Mouse (Mus musculus) forebrain, embryonic 14.5 days (tissue): ENCODE measurements at regions not wholly inside any gene's neighbourhood (a gene's known extent, or its start where the extent isn't known, plus 50 kb on each side); places are given as distances from the start of the nearest gene placed in this dataset.
A peak's percentile ranks its signal among the peaks of the same experiment; 100 is the strongest.

Experiments
- ATAC-seq: fragments of 200-750 bp; cut with Nextera tagmentation; 2 replicates; pipeline ENCODE4 v1.8.0; 2017; ENCODE audit warnings: mild to moderate bottlenecking, moderate library complexity
- DNase-seq: peaks from one replicate; pipeline ENCODE4 v3.0.0-alpha.2; 2015; ENCODE audit warnings: low spot score
- H3K27ac ChIP-seq: fragments of 300-500 bp; sonication (generic); 2 replicates; pipeline ENCODE4 v1.5.1; 2014; ENCODE audit warnings: low read depth, mild to moderate bottlenecking, control low read depth, low read length, moderate library complexity
- H3K27me3 ChIP-seq: fragments of 300-500 bp; sonication (generic); replicated peaks from 2 replicates; pipeline ENCODE4 v1.6.1; 2014; ENCODE audit warnings: low read length, control low read depth, mixed read lengths; ENCODE audit not compliant: control insufficient read depth, insufficient read depth
- H3K36me3 ChIP-seq: fragments of 300-500 bp; sonication (generic); 2 replicates; pipeline ENCODE4 v1.6.1; 2014; ENCODE audit warnings: low read length, control low read depth; ENCODE audit not compliant: control insufficient read depth, insufficient read depth
- H3K4me1 ChIP-seq: fragments of 300-500 bp; sonication (generic); 2 replicates; pipeline ENCODE4 v1.6.1; 2014; ENCODE audit warnings: antibody characterized with exemption, low read length, control low read depth; ENCODE audit not compliant: control insufficient read depth, insufficient read depth
- H3K4me2 ChIP-seq: fragments of 300-500 bp; sonication (generic); 2 replicates; pipeline ENCODE4 v1.6.1; 2014; ENCODE audit warnings: mild to moderate bottlenecking, control low read depth, low read length
- H3K4me3 ChIP-seq: fragments of 300-500 bp; sonication (generic); 2 replicates; pipeline ENCODE4 v1.5.1; 2014; ENCODE audit warnings: low read depth, low read length, control low read depth
- H3K9ac ChIP-seq: fragments of 300-500 bp; sonication (generic); 2 replicates; pipeline ENCODE4 v1.6.1; 2014; ENCODE audit warnings: mild to moderate bottlenecking, low read length, control low read depth, moderate library complexity
- H3K9me3 ChIP-seq: fragments of 300-500 bp; sonication (generic); replicated peaks from 2 replicates; pipeline ENCODE4 v1.6.1; 2016; ENCODE audit warnings: low read length, control low read depth, mixed read lengths; ENCODE audit not compliant: control insufficient read depth
- WGBS: fragments of 180-500 bp; shearing (Covaris S2); extraction: QIAGEN DNeasy Blood & Tissue Kit; methylation state at CpG from one replicate; pipeline ENCODE4 v1.1.7; 2014; 5-methylcytosine and 5-hydroxymethylcytosine counted together

DNA sequence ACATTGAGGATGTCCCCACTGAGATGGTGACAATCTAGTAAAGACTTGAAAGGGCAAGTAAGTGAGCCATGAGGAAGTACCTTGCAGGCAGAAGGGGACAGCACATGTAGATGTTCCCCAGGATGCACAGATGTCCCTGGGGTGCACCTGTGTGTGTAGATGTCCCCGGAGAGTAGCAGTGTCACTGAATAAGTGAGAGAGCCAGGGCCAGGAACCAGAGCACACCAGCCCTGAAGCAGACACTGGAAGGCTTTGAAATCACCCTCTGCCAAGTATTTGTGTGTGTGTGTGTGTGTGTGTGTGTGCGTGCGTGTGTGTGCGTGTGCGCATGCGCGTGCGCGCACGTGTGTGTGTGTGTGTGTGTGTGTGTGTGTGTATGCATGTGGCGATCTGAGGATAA lies 132.1 kb upstream of the Auts2 start:
- DNase-seq = no peak
- no peaks in the 10 kb centered on the region for H3K27me3 ChIP-seq
- no peak for ATAC-seq
- H3K4me1 ChIP-seq = no peaks in the 10 kb centered on the region
- WGBS = 99% methylated on average over 11 of the region's 11 CpGs
- H3K27ac ChIP-seq = no peak overlapping the region
- H3K9ac ChIP-seq = no peak overlapping the region
- no peak overlapping the region for H3K4me2 ChIP-seq
- no peaks in the 10 kb centered on the region for H3K9me3 ChIP-seq
- H3K4me3 ChIP-seq = no peak overlapping the region
- H3K36me3 ChIP-seq = no peaks in the 10 kb centered on the region

DNA sequence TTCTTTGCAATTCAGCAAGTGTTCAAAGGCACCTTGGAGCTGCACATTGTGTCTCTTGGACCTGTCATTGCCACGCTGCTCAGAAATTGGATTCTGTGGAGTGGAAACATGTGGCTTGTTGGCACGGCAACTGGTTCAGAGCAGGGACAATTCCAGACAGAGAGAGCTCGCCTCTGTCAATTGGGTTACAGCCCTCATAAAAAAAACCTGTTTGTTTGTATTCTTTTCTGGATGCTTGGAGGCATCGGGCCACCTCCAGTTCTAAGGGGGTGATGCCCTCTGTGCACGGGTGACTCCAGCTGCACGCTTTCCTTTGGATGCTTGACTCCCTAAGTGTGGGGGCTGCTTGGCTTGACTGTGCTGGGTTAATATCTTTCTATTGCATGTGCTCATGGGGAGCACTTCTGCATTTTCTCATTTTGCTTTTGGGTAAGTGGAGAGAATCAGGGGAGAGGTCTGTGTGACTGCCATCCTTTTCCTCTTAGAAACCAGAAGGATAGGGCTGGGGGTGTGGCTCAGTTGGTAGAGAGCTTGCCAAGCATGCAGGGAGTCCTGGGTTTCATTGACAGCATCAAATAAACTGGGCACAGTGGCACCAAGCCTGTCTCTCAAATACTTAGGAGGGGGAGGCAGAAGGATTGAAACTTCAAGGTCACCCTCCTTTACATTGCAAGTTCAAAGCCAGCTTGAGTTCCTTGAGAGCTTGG lies 130.6 kb upstream of the Auts2 start:
- no peak overlapping the region for H3K9ac ChIP-seq
- H3K4me2 ChIP-seq = no peak overlapping the region
- no peaks in the 10 kb centered on the region for H3K4me1 ChIP-seq
- H3K27me3 ChIP-seq = no peaks in the 10 kb centered on the region
- no peak overlapping the region for H3K4me3 ChIP-seq
- H3K27ac ChIP-seq = no peak overlapping the region
- 24% methylated on average over 6 of the region's 6 CpGs for WGBS
- ATAC-seq (no peak), DNase-seq (peak; percentile 47)
- no peaks in the 10 kb centered on the region for H3K36me3 ChIP-seq
- no peaks in the 10 kb centered on the region for H3K9me3 ChIP-seq

DNA sequence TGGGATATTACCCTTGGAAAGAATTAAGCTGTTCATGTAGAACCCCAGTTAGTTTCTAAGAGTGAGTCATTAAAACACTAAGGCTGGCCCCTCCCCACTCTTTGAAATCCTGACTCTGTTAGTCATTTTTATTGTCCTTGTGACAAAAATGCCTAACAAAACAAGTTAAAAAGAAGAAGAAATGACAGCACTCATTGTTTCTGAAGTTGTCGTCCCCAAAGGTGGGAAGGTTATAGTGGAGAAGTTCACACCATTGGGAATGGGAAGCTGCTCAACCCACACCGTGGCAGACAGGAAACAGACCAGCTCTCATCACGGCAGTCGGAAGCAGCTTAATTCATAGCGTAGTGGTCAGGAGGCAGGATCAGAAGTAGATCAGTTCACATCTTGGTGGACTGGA lies 128.4 kb upstream of the Auts2 start:
- Histone ChIP-seq H3K4me3 (no peak overlapping the region), H3K4me1 (no peaks in the 10 kb centered on the region), H3K9ac (no peak overlapping the region), H3K9me3 (no peaks in the 10 kb centered on the region), H3K27ac (no peak overlapping the region), H3K4me2 (no peak overlapping the region), H3K27me3 (no peaks in the 10 kb centered on the region), H3K36me3 (no peaks in the 10 kb centered on the region)
- DNase-seq = no peak
- WGBS = 74% methylated on average over 5 of the region's 5 CpGs
- ATAC-seq = no peak

DNA sequence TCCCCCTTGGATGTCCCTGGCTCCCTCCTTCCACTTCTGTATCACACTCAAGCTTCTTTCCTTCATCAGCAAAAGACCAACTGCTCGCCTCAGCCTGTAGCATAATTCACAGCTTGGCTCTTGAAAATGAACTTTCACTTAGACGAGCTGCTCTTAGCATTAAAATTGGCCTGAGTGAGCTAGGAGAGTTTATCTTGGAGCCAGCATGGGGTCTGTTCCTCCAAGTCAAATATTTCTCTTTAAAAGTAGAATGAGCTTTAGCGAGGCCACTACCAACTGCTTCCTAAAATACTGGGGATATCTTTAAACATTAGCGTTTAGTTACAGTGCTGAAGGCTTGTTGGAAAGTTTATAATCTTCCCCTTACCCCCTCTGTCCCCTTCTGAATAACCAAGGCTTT lies 124.2 kb upstream of the Auts2 start:
- WGBS = 55% methylated on average over 4 of the region's 4 CpGs
- Histone ChIP-seq H3K4me1 (no peaks in the 10 kb centered on the region), H3K27me3 (no peaks in the 10 kb centered on the region), H3K27ac (no peak overlapping the region), H3K9me3 (no peaks in the 10 kb centered on the region), H3K4me2 (no peak overlapping the region), H3K9ac (no peak overlapping the region), H3K36me3 (no peaks in the 10 kb centered on the region), H3K4me3 (no peak overlapping the region)
- peak; percentile 16 for DNase-seq
- ATAC-seq = no peak

DNA sequence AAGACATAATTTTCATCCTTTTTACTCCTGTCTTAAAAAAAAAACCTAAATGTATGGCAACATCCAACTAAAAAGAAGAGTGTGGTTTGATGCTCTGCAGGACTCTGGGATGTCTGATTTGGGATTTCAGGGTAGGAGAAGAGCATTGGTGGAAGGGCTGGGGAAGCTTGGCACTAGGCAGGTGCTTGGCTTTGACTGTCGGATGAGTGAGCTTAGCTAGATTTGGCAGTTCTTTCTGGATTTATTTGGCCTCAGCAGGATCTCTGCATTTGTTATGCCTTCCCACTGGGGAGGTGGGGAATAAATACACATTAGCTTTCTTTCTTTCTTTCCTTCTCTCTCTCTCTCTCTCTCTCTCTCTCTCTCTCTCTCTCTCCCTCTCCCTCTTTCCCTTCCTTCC lies 118.1 kb upstream of the Auts2 start:
- Histone ChIP-seq H3K27ac (no peak overlapping the region), H3K27me3 (no peaks in the 10 kb centered on the region), H3K9ac (no peak overlapping the region), H3K9me3 (0 out of 2 replicates have a peak, but pooled peaks cover 3% of the 10 kb centered on the region), H3K4me3 (no peak overlapping the region), H3K36me3 (no peaks in the 10 kb centered on the region), H3K4me1 (no peaks in the 10 kb centered on the region), H3K4me2 (no peak overlapping the region)
- DNase-seq = peak; percentile 45
- WGBS = 39% methylated on average over 1 of the region's 1 CpGs
- no peak for ATAC-seq

DNA sequence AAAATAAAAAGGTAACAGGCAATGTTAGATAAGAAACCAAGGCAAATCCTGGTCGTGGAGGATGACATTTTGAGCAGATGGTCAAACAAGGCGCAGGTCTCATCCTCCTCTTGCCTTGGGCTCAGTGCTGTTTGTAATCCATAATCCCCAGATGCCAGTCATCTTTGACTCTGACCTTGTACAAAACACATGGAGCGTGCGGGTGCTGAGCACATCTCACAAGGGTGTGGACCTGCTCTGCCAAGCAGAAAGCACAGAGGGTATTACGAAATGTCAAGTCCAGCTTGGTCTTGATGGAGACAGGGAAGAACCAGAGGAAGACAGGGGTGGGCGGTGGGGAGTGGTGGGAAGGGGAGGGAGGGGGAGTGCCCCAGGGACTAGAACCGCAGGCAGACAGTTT lies 116.9 kb upstream of the Auts2 start:
- DNase-seq (no peak), ATAC-seq (no peak)
- H3K36me3 ChIP-seq = no peaks in the 10 kb centered on the region
- 0 out of 2 replicates have a peak, but pooled peaks cover 3% of the 10 kb centered on the region for H3K9me3 ChIP-seq
- no peaks in the 10 kb centered on the region for H3K4me1 ChIP-seq
- no peak overlapping the region for H3K4me2 ChIP-seq
- H3K4me3 ChIP-seq = no peak overlapping the region
- H3K9ac ChIP-seq = no peak overlapping the region
- WGBS = 82% methylated on average over 7 of the region's 7 CpGs
- no peaks in the 10 kb centered on the region for H3K27me3 ChIP-seq
- H3K27ac ChIP-seq = no peak overlapping the region

DNA sequence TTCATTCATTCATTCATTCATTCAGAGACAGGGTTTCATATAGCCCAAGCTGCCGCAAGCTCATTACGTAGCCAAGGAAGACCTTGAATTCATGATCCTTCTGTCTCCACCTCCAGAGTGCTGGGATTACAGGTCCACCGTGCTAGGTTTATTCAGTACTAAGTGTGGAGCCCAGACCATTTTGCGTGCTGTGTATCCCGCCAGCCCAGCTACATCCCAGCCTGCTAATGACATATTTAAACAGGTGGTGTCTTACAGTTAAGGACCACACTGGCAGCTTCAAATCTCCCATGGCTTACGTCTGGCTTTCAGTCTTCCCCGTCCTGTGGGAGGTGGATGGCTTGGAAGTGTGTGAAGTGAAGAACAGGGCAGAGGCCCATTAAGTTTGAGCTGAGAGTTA lies 111.2 kb upstream of the Auts2 start:
- Histone ChIP-seq H3K27me3 (no peaks in the 10 kb centered on the region), H3K36me3 (no peaks in the 10 kb centered on the region), H3K9ac (no peak overlapping the region), H3K9me3 (0 out of 2 replicates have a peak, but pooled peaks cover 3% of the 10 kb centered on the region), H3K27ac (no peak overlapping the region), H3K4me2 (no peak overlapping the region), H3K4me3 (no peak overlapping the region), H3K4me1 (0 out of 2 replicates have a peak, but pooled peaks cover 5% of the 10 kb centered on the region)
- no peak for DNase-seq
- WGBS = 89% methylated on average over 7 of the region's 7 CpGs
- ATAC-seq = no peak

DNA sequence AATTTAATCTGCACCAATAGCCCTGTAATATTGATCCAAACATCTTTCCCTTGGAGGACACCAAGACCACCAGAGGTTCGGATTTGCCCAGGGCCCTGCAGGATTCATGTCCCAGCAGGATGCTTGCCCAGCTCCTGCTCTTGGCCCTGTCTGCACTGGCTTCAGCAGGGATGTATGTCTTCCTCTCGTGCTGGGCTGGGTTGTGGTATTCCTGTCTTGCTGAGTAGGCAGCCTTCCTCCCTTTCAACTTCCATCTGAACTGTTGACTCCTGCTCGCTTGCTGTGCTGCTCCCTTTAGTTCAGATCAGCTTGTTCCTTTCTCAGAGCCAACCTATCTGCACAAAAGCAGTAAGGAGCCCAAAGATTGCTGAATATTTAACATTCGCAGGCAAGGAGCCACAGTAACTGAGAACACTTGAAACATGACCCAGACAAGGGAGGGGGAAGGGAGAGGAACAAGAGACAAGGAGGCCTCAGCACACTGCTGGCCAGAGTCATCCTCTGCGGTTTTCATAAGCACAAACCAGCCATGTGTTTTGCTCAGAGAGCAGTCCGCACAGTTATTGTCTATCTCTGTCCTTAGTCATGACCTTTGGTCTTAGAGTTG lies 110.7 kb upstream of the Auts2 start:
- H3K4me1 ChIP-seq = 0 out of 2 replicates have a peak, but pooled peaks cover 5% of the 10 kb centered on the region
- H3K9ac ChIP-seq = no peak overlapping the region
- 0 out of 2 replicates have a peak, but pooled peaks cover 3% of the 10 kb centered on the region for H3K9me3 ChIP-seq
- H3K27ac ChIP-seq = no peak overlapping the region
- 60% methylated on average over 6 of the region's 6 CpGs for WGBS
- H3K36me3 ChIP-seq = no peaks in the 10 kb centered on the region
- ATAC-seq (no peak), DNase-seq (peak; percentile 28)
- no peak overlapping the region for H3K4me3 ChIP-seq
- H3K4me2 ChIP-seq = no peak overlapping the region
- no peaks in the 10 kb centered on the region for H3K27me3 ChIP-seq

DNA sequence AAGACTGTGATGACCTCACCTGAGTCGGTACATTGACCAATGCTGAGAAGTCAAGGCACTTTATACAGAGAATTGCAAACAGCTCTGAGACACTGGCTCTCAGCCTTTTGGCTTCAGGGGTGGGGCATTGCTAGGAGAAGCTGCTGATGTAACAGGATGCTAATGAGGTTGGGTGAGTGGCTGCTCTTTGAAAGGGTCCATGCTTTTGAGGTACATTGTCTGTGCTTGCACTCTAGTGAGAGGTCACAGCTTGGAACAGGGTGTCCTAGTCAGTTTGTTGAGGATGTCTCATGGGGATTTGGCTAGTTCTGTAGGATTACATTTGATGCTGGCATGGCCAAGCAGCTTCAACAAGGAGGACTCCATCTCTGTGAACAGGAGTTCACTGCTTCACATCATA lies 109.1 kb upstream of the Auts2 start:
- Histone ChIP-seq H3K4me3 (no peak overlapping the region), H3K9ac (no peak overlapping the region), H3K4me2 (no peak overlapping the region), H3K27me3 (no peaks in the 10 kb centered on the region), H3K4me1 (0 out of 2 replicates have a peak, but pooled peaks cover 5% of the 10 kb centered on the region), H3K9me3 (no peaks in the 10 kb centered on the region), H3K36me3 (no peaks in the 10 kb centered on the region), H3K27ac (no peak overlapping the region)
- ATAC-seq = no peak
- WGBS = 32% methylated on average over 1 of the region's 1 CpGs
- DNase-seq = no peak
